Mouse (Mus musculus): ENCODE measurements around the gene Rbms2. TPM values are rescaled to one million over a fixed set of nuclear protein-coding genes. Genes with fewer than 3 reads are reported as not detected.
"Not testable (repeated sequence)": the region's sequence is repeated elsewhere in the genome, so short reads cannot be mapped to it uniquely, and the experiment has no call there.

Rbms2 gene
- polyA plus RNA-seq, 1 experiment from 2014 or later, result 7.0 TPM

- Histone ChIP-seq H3K27ac (peak overlapping the region; percentile 98), H3K9ac (no peak overlapping the region; the same call in 1 of the 2 replicates), H3K9me3 (replicated peaks) (no peaks in the 10 kb centered on the region), H3K36me3 (peaks cover 60% of the 10 kb centered on the region), H3K4me1 (replicated peaks) (peaks cover 79% of the 10 kb centered on the region), H3K4me2 (no peak overlapping the region), H3K4me3 (replicated peaks) (no peak overlapping the region), H3K27me3 (no peaks in the 10 kb centered on the region)
- ATAC-seq (ENCODE audit: low read depth) (no peak), DNase-seq (peak; percentile 8)
- 16% methylated on average over 5 of the region's 5 CpGs for WGBS (ENCODE audit: insufficient replicate concordance)
Observed at GRCm38 (mm10) chr10:128089842-128090241, 90.3 kb downstream of the Rbms2 start.

GRCm38 (mm10) chr10:128088181-128088580 lies 91.9 kb downstream of the Rbms2 start:
- WGBS (ENCODE audit: insufficient replicate concordance), result 89% methylated on average over 5 of the region's 5 CpGs
- peak overlapping the region; percentile 18; the same call in 1 of the 2 replicates for H3K27ac ChIP-seq

GRCm38 (mm10) chr10:128087216-128087615 lies 92.9 kb downstream of the Rbms2 start:
- H3K4me2 ChIP-seq; H3K27ac ChIP-seq; ATAC-seq (ENCODE audit: low read depth); H3K4me3 ChIP-seq (replicated peaks); H3K9me3 ChIP-seq (replicated peaks); H3K27me3 ChIP-seq; DNase-seq; H3K9ac ChIP-seq: not testable (repeated sequence)
- H3K36me3 ChIP-seq, result peaks cover 68% of the 10 kb centered on the region
- H3K4me1 ChIP-seq (replicated peaks), result peaks cover 73% of the 10 kb centered on the region
- WGBS (ENCODE audit: insufficient replicate concordance), result 76% methylated on average over 2 of the region's 2 CpGs

More at GRCm38 (mm10) chr10:128088181-128088580, 91.9 kb downstream of the Rbms2 start:
- Histone ChIP-seq H3K9me3 (replicated peaks) (no peaks in the 10 kb centered on the region), H3K4me1 (replicated peaks) (peaks cover 71% of the 10 kb centered on the region), H3K9ac (no peak overlapping the region), H3K36me3 (peaks cover 68% of the 10 kb centered on the region), H3K27me3 (no peaks in the 10 kb centered on the region), H3K4me2 (no peak overlapping the region), H3K4me3 (replicated peaks) (no peak overlapping the region)
- no peak for DNase-seq
- no peak for ATAC-seq (ENCODE audit: low read depth)

GRCm38 (mm10) chr10:128086391-128086790 lies 93.7 kb downstream of the Rbms2 start:
- H3K9me3 ChIP-seq (replicated peaks), result no peaks in the 10 kb centered on the region
- H3K27me3 ChIP-seq, result no peaks in the 10 kb centered on the region
- H3K4me3 ChIP-seq (replicated peaks), result no peak overlapping the region
- H3K4me1 ChIP-seq (replicated peaks), result peaks cover 73% of the 10 kb centered on the region
- ATAC-seq (ENCODE audit: low read depth) (no peak), DNase-seq (no peak)
- H3K36me3 ChIP-seq, result peaks cover 68% of the 10 kb centered on the region
- 68% methylated on average over 6 of the region's 6 CpGs for WGBS (ENCODE audit: insufficient replicate concordance)
- H3K9ac ChIP-seq, result no peak overlapping the region
- H3K27ac ChIP-seq, result 0 out of 2 replicates have a peak overlapping the region, but pooled peaks have one; percentile 22
- H3K4me2 ChIP-seq, result peak overlapping the region; percentile 18; the same call in 1 of the 2 replicates

GRCm38 (mm10) chr10:128084160-128084559 lies 95.9 kb downstream of the Rbms2 start:
- Histone ChIP-seq H3K9ac (peak overlapping the region; percentile 97), H3K4me2 (peak overlapping the region; percentile 90), H3K9me3 (replicated peaks) (no peaks in the 10 kb centered on the region), H3K4me3 (replicated peaks) (peak overlapping the region; percentile 96), H3K36me3 (peaks cover 52% of the 10 kb centered on the region), H3K27me3 (no peaks in the 10 kb centered on the region), H3K27ac (peak overlapping the region; percentile 87), H3K4me1 (replicated peaks) (peaks cover 54% of the 10 kb centered on the region)
- 0% methylated on average over 3 of the region's 3 CpGs for WGBS (ENCODE audit: insufficient replicate concordance)
- no peak for DNase-seq
- no peak for ATAC-seq (ENCODE audit: low read depth)

GRCm38 (mm10) chr10:128083688-128084087 lies 96.4 kb downstream of the Rbms2 start:
- no peaks in the 10 kb centered on the region for H3K9me3 ChIP-seq (replicated peaks)
- peaks cover 47% of the 10 kb centered on the region for H3K36me3 ChIP-seq
- no peak for DNase-seq
- H3K9ac ChIP-seq, result peak overlapping the region; percentile 97
- peak overlapping the region; percentile 96 for H3K4me3 ChIP-seq (replicated peaks)
- peaks cover 49% of the 10 kb centered on the region for H3K4me1 ChIP-seq (replicated peaks)
- H3K27ac ChIP-seq, result peak overlapping the region; percentile 87
- peak overlapping the region; percentile 90 for H3K4me2 ChIP-seq
- WGBS (ENCODE audit: insufficient replicate concordance), result under 1% methylated on average over 22 of the region's 22 CpGs
- no peak for ATAC-seq (ENCODE audit: low read depth)
- H3K27me3 ChIP-seq, result no peaks in the 10 kb centered on the region

- Histone ChIP-seq H3K27me3 (no peaks in the 10 kb centered on the region), H3K4me2 (peak within 1 kb of the TSS; percentile 90), H3K27ac (peak within 1 kb of the TSS; percentile 87), H3K9ac (peak within 1 kb of the TSS; percentile 97), H3K9me3 (replicated peaks) (no peaks in the 10 kb centered on the region), H3K4me3 (replicated peaks) (peak within 1 kb of the TSS; percentile 96), H3K36me3 (peaks cover 41% of the 10 kb centered on the region), H3K4me1 (replicated peaks) (peaks cover 42% of the 10 kb centered on the region)
- under 1% methylated on average over 34 of the region's 34 CpGs for WGBS (ENCODE audit: insufficient replicate concordance)
- ATAC-seq (ENCODE audit: low read depth), result peak; percentile 96
- DNase-seq, result peak; percentile 96
Observed at GRCm38 (mm10) chr10:128082880-128083421, 97.1 kb downstream of the Rbms2 start, which contains the start of gene Atp5b. Gene Atp5b, plus strand, starts transcription at chr10:128083273.

- Histone ChIP-seq H3K9me3 (replicated peaks) (no peaks in the 10 kb centered on the region), H3K9ac (peak overlapping the region; percentile 83), H3K4me1 (replicated peaks) (peaks cover 37% of the 10 kb centered on the region), H3K4me2 (peak overlapping the region; percentile 90), H3K27me3 (no peaks in the 10 kb centered on the region), H3K27ac (peak overlapping the region; percentile 83), H3K36me3 (peaks cover 41% of the 10 kb centered on the region), H3K4me3 (replicated peaks) (peak overlapping the region; percentile 68)
- 2% methylated on average over 9 of the region's 9 CpGs for WGBS (ENCODE audit: insufficient replicate concordance)
- ATAC-seq (ENCODE audit: low read depth) (no peak), DNase-seq (no peak)
Observed at GRCm38 (mm10) chr10:128082477-128082808, 97.7 kb downstream of the Rbms2 start.

- Histone ChIP-seq H3K4me2 (peak overlapping the region; percentile 90), H3K9me3 (replicated peaks) (no peaks in the 10 kb centered on the region), H3K9ac (peak overlapping the region; percentile 83), H3K36me3 (peaks cover 41% of the 10 kb centered on the region), H3K4me1 (replicated peaks) (peaks cover 37% of the 10 kb centered on the region), H3K4me3 (replicated peaks) (peak overlapping the region; percentile 68), H3K27ac (peak overlapping the region; percentile 83), H3K27me3 (no peaks in the 10 kb centered on the region)
- DNase-seq (no peak), ATAC-seq (ENCODE audit: low read depth) (no peak)
- WGBS (ENCODE audit: insufficient replicate concordance), result 35% methylated on average over 6 of the region's 6 CpGs
Observed at GRCm38 (mm10) chr10:128081807-128082476, 98.2 kb downstream of the Rbms2 start.
